Mouse (Mus musculus) right cerebral cortex, postnatal 4 days (tissue): Measurements from ENCODE around the gene Tuba1c.

Experiments
- DNase-seq: peaks from one replicate; pipeline ENCODE4 v3.0.0-alpha.2; 2022

Tuba1c gene

GRCm38 (mm10) chr15:98997938-98998774 lies 31.5 kb upstream of the Tuba1c start:
- DNase-seq = no peak

GRCm38 (mm10) chr15:98998775-98999157 lies 30.9 kb upstream of the Tuba1c start:
- no peak for DNase-seq

DNA sequence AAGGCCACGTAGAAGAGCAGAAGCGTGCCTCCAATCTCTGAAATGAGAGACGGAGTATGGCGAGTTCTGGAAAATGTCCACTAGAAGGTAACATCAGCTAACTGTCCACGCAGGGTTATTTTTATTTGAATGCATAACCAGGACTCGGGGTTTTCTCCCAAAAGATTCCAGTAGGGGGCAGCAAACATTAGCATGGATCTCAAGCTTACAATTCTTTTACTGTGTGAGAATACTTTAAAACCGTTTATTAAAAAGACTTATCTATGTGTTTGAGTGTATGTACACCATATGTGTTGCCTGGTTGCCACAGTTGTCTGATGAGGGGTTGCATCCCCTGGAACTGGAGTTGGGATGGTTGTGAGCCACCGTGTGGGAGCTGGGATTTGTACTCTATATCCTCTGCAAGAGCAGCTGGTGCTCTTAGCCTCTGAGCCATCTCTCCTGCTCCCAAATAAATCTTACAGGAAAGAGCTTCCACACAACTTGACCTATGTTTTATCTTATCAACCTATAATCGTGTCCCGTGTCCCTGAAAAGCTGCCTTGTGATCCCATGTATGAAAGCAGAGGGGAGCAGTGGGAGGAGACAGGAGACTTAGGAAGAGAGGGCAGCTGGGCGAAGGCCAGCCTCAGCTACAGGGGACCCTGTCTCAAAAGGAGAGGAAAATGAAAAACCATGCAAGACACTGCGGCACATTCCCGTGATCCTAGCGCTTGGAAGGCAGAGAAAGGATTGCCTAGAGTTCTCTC lies 29.0 kb upstream of the Tuba1c start:
- DNase-seq = no peak

DNA sequence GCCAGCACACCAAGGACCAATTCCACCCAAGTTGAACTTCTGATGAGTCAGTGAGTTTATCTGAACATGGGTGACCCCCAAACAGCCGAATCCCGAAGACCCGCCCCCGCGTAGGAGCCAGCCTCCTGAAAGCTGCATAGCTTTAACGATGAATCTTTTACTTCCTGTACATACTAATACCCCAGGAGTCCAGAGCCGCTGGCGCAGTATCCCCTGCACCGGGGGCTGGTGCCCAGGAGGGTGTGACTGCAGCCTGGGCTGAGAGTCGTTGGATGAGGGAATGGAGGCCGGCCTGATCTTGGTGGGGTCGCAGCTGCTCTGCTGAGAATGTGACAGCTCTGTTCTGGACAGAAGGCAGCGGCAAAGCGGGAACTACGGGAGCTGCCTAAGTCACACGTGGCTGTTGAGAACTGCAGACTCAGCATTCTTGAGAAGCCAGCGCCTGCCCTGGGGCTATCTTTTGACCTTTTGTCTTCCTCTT lies 28.2 kb upstream of the Tuba1c start:
- DNase-seq = no peak

GRCm38 (mm10) chr15:99003600-99003999 lies 26.1 kb upstream of the Tuba1c start:
- DNase-seq = no peak

GRCm38 (mm10) chr15:99008801-99009241 lies 20.9 kb upstream of the Tuba1c start:
- no peak for DNase-seq

DNA sequence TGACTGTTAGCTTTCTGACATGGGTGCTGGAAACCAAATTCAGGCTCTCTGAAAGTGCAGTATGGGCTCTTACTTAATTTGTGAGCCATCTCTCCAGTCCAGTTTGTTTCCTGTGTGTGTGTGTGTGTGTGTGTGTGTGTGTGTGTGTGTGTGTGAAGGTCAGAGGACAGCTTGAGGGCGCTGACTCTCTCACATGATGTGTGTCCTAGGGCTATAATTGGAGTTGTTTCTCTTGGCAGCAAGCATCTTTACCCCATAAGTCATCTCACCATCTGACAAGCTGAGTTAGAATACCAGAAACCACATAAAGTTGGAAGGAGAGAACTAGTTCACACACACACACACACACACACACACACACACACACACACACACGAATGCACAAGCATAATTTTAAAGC lies 18.8 kb upstream of the Tuba1c start:
- no peak for DNase-seq

- no peak for DNase-seq
Measured at GRCm38 (mm10) chr15:99011946-99012345, 17.7 kb upstream of the Tuba1c start.

GRCm38 (mm10) chr15:99014496-99015030 lies 15.1 kb upstream of the Tuba1c start:
- DNase-seq = no peak

- no peak for DNase-seq
Measured at GRCm38 (mm10) chr15:99017355-99017761, 12.3 kb upstream of the Tuba1c start.

DNA sequence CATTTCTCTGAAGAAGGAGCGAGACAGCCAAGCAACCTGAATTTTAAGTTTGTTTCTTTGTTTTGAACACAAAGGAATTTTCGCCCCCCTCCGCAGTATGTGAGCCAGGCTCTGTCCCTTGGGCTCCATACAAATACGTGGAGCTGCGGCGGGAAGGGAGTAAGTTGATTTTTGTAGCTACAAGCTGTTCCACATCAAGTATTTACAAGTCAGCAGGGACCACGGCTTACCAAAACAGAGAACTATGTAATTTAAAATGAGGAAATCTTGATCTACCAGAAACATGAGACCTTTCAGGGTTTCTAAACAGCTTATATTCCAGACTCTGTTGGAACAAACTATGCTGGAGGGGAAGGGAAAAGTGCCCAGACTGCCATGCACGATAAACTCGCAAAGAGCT lies 11.7 kb upstream of the Tuba1c start:
- DNase-seq = no peak

DNA sequence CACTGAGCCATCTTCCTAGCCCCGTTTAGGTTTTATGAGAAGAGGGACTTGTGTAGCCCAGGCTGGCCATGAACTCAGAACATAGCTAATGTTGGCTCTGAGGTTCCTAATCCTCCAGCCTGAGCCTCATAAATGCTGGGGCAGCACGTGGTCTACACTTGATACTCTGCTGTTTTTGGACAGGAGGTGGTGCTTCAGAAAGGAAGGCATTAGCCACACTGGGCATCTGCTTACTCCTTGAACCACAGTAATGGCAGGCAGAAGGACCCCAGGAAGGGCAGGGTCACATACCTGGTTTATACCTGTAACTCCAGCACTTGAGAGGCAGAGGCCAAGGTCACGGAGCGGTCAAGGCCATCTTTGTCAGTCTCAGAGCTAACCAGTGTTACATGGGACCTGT lies 11.1 kb upstream of the Tuba1c start:
- no peak for DNase-seq

DNA sequence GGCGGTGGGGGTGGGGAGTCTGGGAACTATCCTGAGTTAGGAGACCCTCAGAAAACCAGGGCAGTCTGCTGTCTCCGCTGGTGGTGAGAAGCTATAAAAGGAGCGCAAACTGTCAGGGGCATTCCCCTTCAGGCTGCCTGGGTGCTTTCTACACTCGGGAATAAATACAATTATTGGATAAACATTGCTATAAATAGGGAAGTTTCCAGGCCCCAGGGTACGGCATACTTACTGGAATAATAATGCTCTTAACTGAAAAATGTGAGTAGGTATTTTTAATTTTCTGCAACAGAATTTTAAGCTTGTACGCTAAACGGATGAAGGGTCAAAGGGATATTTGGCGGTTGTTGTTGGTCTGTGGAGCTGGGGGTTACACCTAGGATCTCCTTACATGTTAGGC lies 10.3 kb upstream of the Tuba1c start:
- DNase-seq = no peak

- DNase-seq = no peak
Measured at GRCm38 (mm10) chr15:99020171-99020570, 9.5 kb upstream of the Tuba1c start.

- DNase-seq = no peak
Measured at GRCm38 (mm10) chr15:99021255-99021654, 8.4 kb upstream of the Tuba1c start.

GRCm38 (mm10) chr15:99024668-99025314 lies 4.9 kb upstream of the Tuba1c start:
- peak; percentile 96 for DNase-seq

GRCm38 (mm10) chr15:99025414-99025813 lies 4.3 kb upstream of the Tuba1c start:
- no peak for DNase-seq

- DNase-seq = peak; percentile 45
Measured at GRCm38 (mm10) chr15:99026259-99026658, 3.4 kb upstream of the Tuba1c start.

DNA sequence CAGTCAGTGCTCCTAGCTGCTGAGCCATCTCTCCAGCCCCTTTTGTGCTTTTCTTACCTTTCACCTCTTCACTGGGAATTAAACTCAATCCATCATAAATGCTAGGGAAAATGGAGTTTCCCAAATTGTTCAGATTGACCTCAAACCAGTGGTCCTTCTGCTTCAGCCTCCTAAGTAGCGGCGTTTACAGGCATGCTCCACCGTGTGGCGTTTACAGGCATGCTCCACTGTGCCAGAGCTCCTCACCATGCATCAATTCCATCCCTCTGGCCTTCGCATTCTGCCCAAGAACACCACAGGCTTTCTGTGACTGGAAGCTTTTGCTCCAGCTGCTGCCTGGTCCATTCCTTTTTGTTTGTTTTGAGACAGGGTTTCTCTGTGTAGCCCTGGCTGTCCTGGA lies 2.6 kb upstream of the Tuba1c start:
- no peak for DNase-seq

DNA sequence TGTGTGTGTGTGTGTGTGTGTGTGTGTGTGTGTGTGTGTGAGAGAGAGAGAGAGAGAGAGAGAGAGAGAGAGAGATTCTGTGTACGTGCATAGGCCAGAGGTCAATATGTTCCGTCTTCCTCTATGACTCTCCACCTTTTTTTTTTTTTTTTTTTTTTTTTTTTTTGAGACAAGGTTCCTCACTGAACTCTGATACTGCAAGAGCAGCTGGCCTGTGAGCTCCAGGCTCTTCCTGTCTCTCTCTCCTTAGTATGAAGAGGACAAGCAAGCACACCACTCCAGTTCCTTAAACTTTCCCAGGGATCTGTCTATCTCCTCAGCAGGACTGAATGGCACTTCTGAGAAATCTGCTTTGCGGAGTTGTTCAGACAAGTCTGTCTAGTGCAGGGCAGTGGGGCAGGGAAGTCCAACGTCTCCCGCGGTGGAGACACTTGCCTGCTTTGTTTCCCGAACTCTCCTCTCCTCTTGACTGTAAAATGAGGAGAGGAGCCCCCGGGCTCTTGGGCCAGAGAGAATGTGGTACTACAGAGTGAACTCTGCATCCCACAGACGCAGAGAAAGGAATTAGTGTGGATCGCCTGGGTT lies 725 bp upstream of the Tuba1c start:
- DNase-seq = no peak

DNA sequence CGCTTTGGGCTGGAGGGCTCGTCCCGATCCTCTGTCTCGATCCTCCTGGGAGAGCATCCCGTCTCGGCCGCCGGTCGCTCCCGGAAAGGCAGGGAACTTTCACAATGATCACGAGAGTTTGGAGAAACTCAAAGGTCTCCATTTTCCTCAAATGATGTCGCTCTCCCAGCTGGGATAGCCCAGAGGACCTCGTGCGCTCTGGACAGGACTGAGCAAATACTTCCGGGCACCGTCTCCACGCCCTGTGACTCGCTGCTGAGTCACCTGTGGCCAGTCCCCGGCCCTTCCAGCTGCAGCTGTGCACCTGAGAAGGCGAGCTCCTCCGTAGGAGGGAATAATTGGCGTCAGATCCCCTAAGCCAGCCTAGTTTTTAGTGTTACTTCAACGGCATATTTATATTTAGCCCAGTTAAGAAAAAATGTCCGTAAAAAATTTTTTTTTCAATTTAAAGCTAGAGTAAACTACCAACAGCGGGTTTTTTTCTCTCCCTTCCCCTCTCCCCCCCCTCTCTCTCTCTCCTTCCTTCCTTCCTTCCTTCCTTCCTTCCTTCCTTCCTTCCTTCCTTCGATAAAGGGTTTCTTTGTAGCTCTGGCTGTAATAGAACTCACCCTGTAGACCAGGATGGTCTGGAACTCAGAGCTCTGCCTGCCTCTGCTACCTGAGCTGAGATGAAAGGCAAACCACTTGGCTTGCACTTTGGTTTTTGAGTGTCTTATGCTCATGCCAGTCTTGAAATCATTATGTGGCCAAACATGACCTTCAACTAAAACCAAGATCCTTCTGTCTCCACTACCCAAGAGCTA lies 1.1 kb downstream of the Tuba1c start:
- no peak for DNase-seq

- no peak for DNase-seq
Measured at GRCm38 (mm10) chr15:99031388-99031675, 1.6 kb downstream of the Tuba1c start.
